Comparison of ENCODE assay signal across 8 mouse cellular contexts in the genomic region with DNA sequence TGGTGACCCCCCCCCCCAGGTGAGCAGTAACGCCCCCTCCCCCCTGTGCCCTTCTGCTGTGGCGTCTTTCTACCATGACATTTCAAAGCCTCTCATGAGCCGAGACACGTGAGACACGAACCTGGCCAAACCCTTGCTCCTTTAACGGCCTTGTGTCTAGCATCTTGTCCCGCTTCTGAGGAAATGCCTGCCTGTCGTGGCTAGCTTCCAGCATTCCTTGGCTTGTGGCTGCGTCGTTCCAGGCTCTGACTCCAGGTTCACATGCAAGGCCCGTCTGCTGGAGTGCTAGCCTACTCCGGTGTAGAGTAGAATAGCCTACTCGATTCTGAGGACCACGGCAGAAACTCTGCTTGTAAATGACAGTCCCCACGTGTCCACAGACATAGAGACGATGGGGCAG.
DNase-seq lines count a peak whose midpoint lies in the region; ATAC-seq lines count a peak whose summit lies in the region.
"Had no signal": no experiment of that assay in that cellular context is flagged by ENCODE, and none has a peak within 500 bp of the region (broad histone marks: within the 10 kb centered on the region; RNA-seq: fewer than 3 reads in every experiment).

No protein-coding gene starts in this region.

- H3K4me3 ChIP-seq in heart, embryonic 14.5 days (ENCODE audit: control insufficient read depth in 1 of 2, insufficient read depth in 1 of 2, low read depth in 1 of 2, low read length in 2 of 2) = no peak overlapping the region
- no peak overlapping the region for H3K4me3 ChIP-seq in liver, embryonic 11.5 days (ENCODE audit: low read depth, low read length)
- H3K4me3 ChIP-seq: lung, embryonic 15.5 days had no signal

- H3K27ac ChIP-seq in heart, embryonic 14.5 days (replicated peaks in 1 of 2; ENCODE audit: control insufficient read depth in 1 of 2, insufficient read depth in 1 of 2, low read depth in 2 of 2, low read length in 2 of 2) = no peak overlapping the region; a peak in 1 of 4 replicates
- H3K27ac ChIP-seq in liver, embryonic 11.5 days (ENCODE audit: low read depth, low read length) = peak overlapping the region; percentile 76

- no peaks in the 10 kb centered on the region for H3K9me3 ChIP-seq in heart, embryonic 14.5 days (ENCODE audit: control insufficient read depth, low read length)
- H3K9me3 ChIP-seq in liver, embryonic 11.5 days (ENCODE audit: control insufficient read depth, low read length) = no peaks in the 10 kb centered on the region
- H3K9me3 ChIP-seq: lung, embryonic 15.5 days had no signal

- 36% methylated on average over 16 of the region's 16 CpGs for WGBS in heart, embryonic 14.5 days
- WGBS in liver, embryonic 11.5 days = 37% methylated on average over 16 of the region's 16 CpGs

- H3K4me1 ChIP-seq in heart, embryonic 14.5 days (ENCODE audit: control insufficient read depth in 2 of 2, insufficient read depth in 2 of 2, low read length in 2 of 2) = peaks cover 54 to 80% of the 10 kb centered on the region in 2 experiments
- peaks cover 57% of the 10 kb centered on the region for H3K4me1 ChIP-seq in liver, embryonic 11.5 days (replicated peaks; ENCODE audit: control insufficient read depth, insufficient read depth, low read length)

- H3K27me3 ChIP-seq in heart, embryonic 14.5 days (ENCODE audit: control insufficient read depth, insufficient read depth, low read length) = no peaks in the 10 kb centered on the region
- no peaks in the 10 kb centered on the region for H3K27me3 ChIP-seq in liver, embryonic 11.5 days (replicated peaks; ENCODE audit: control insufficient read depth, insufficient read depth, low read length)
- H3K27me3 ChIP-seq: lung, embryonic 15.5 days had no signal

- H3K9ac ChIP-seq in heart, embryonic 14.5 days (ENCODE audit: low read length) = peak overlapping the region; percentile 26
- H3K9ac ChIP-seq in liver, embryonic 11.5 days (ENCODE audit: low read depth, low read length) = peak overlapping the region; percentile 17; the same call in 1 of the 2 replicates
- H3K9ac ChIP-seq: lung, embryonic 15.5 days had no signal

- no peaks in the 10 kb centered on the region for H3K36me3 ChIP-seq in heart, embryonic 14.5 days (ENCODE audit: control insufficient read depth, insufficient read depth, low read length)
- H3K36me3 ChIP-seq in liver, embryonic 11.5 days (ENCODE audit: control insufficient read depth, insufficient read depth, low read length) = no peaks in the 10 kb centered on the region
- H3K36me3 ChIP-seq: lung, embryonic 15.5 days had no signal

- peak; percentile 31 for DNase-seq in right cerebral cortex, postnatal 4 days
- no peak for DNase-seq in right cerebral cortex, adult 2 months (ENCODE audit: low spot score in 2 of 2)
- DNase-seq in cerebellum, postnatal 10 days = peak; percentile 89 to 91
- DNase-seq in liver, embryonic 11.5 days (ENCODE audit: low spot score) = no peak
- DNase-seq in spleen, adult 18-20 months = no peak
- no peak for DNase-seq in spleen, adult 12 weeks (ENCODE audit: low spot score)

- no peak for ATAC-seq in heart, embryonic 14.5 days (ENCODE audit: insufficient number of reproducible peaks, insufficient read depth, low FRiP score, low read depth)
- no peak for ATAC-seq in liver, embryonic 11.5 days (replicated peaks; ENCODE audit: low FRiP score)

- H3K4me2 ChIP-seq in heart, embryonic 14.5 days (ENCODE audit: low read length) = no peak overlapping the region
- H3K4me2 ChIP-seq in liver, embryonic 11.5 days = peak overlapping the region; percentile 33
- H3K4me2 ChIP-seq: lung, embryonic 15.5 days had no signal

Comparison
In these comparisons a context has a peak if more than half of its experiments do, and no peak if none do; other contexts are left out.
1. DNase-seq: peak in right cerebral cortex, postnatal 4 days (single experiment) and cerebellum, postnatal 10 days (2 of 2); none in right cerebral cortex, adult 2 months (0 of 2), liver, embryonic 11.5 days (single experiment), spleen, adult 18-20 months (0 of 2) and spleen, adult 12 weeks (single experiment).